7 mouse cellular contexts compared by ENCODE assay signal in the genomic region with DNA sequence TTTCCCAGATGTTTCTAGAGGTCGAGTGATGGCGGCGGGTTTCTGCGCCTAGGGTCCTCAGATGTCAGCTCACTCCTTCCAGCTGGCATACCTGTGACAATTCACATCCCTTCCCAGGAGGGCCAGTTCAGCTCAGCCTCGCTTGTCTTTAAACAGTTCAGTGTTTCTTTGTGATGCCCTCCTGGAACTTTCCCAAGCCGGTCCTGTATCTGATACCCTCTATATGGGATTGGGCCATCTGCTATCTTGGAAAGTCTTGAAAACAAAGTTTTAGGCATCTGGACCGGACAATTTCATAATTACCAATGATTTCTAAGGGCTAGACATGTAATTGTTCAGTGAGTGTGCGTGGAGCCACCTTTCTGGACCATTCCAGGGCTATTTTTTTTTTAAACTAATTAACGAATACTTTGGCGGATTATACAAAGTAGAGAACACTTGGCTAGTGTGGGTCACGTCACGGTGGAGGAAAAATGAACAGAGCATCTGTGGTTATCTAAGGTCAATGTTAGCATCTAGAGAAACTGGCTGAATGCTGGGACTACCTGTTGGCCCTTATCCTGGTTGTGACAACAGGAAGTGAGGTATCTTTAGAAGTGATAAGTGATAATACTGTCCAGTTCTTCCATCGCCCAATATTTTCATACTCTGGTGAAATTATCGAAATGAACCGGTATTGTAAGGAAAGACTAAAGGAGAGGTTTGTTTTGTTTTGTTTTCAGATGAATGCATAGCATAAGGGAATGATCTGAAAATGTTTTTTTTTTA. TPM values are rescaled to one million over a fixed set of nuclear protein-coding genes. Genes with fewer than 3 reads are reported as not detected.
DNase-seq lines count a peak whose midpoint lies in the region; ATAC-seq and TF ChIP-seq lines count a peak whose summit lies in the region.

No protein-coding gene starts in this region.

- H3K4me3 ChIP-seq in thymus, adult 2 months (ENCODE audit: control insufficient read depth, insufficient read depth, low read length): peak overlapping the region; percentile 95
- H3K4me3 ChIP-seq in forebrain, embryonic 14.5 days (ENCODE audit: low read depth, low read length): peak overlapping the region; percentile 84
- peak overlapping the region; percentile 92 for H3K4me3 ChIP-seq in liver, embryonic 12.5 days

- H3K9me3 ChIP-seq in forebrain, embryonic 14.5 days (replicated peaks; ENCODE audit: control insufficient read depth, low read length): no peaks in the 10 kb centered on the region
- H3K9me3 ChIP-seq in liver, embryonic 12.5 days (replicated peaks): no peaks in the 10 kb centered on the region

- no peak for DNase-seq in thymus, adult 2 months
- no peak for DNase-seq in thymus, postnatal 36 days
- DNase-seq in forebrain, embryonic 14.5 days (ENCODE audit: low spot score): peak; percentile 72
- DNase-seq in spleen, adult 12 weeks (ENCODE audit: low spot score): no peak
- no peak for DNase-seq in urinary bladder, postnatal 36 days (ENCODE audit: low spot score in 2 of 2)

- 42% methylated on average over 15 of the region's 15 CpGs for WGBS in thymus, adult 2 months
- WGBS in forebrain, embryonic 14.5 days: 19% methylated on average over 15 of the region's 15 CpGs
- 29% methylated on average over 15 of the region's 15 CpGs for WGBS in liver, embryonic 12.5 days (ENCODE audit: insufficient replicate concordance)

- peak overlapping the region; percentile 98 for H3K9ac ChIP-seq in forebrain, embryonic 14.5 days (ENCODE audit: low read length)
- peak overlapping the region; percentile 98 for H3K9ac ChIP-seq in liver, embryonic 12.5 days

- H3K27ac ChIP-seq in thymus, adult 2 months (ENCODE audit: control insufficient read depth, insufficient read depth, low read length): peak overlapping the region; percentile 45; the same call in 1 of the 2 replicates
- peak overlapping the region; percentile 100 for H3K27ac ChIP-seq in forebrain, embryonic 14.5 days (ENCODE audit: low read depth, low read length)
- peak overlapping the region; percentile 89 for H3K27ac ChIP-seq in liver, embryonic 12.5 days

- ATAC-seq in forebrain, embryonic 14.5 days: no peak; the same call in 1 of the 2 replicates
- peak; percentile 20; the same call in 1 of the 2 replicates for ATAC-seq in liver, embryonic 12.5 days
- ATAC-seq in erythroid progenitor cell, adult 5-6 weeks (replicated peaks; ENCODE audit: low FRiP score, poor library complexity, severe bottlenecking): no peak; the same call in 1 of the 2 replicates

- H3K4me1 ChIP-seq in thymus, adult 2 months (replicated peaks; ENCODE audit: control insufficient read depth, insufficient read depth, low read length): peaks cover 4% of the 10 kb centered on the region
- H3K4me1 ChIP-seq in forebrain, embryonic 14.5 days (ENCODE audit: control insufficient read depth, insufficient read depth, low read length): peaks cover 12% of the 10 kb centered on the region; the same call in 1 of the 2 replicates
- H3K4me1 ChIP-seq in liver, embryonic 12.5 days: peaks cover 34% of the 10 kb centered on the region

- peaks cover 17% of the 10 kb centered on the region for H3K36me3 ChIP-seq in thymus, adult 2 months (ENCODE audit: control insufficient read depth, insufficient read depth, low read length)
- H3K36me3 ChIP-seq in forebrain, embryonic 14.5 days (ENCODE audit: control insufficient read depth, insufficient read depth, low read length): peaks cover 16% of the 10 kb centered on the region
- H3K36me3 ChIP-seq in liver, embryonic 12.5 days: peaks cover 17% of the 10 kb centered on the region

- peak overlapping the region; percentile 80 for H3K4me2 ChIP-seq in forebrain, embryonic 14.5 days (ENCODE audit: low read length)
- H3K4me2 ChIP-seq in liver, embryonic 12.5 days: peak overlapping the region; percentile 76

- TF ChIP-seq POLR2A in thymus, adult 2 months (IDR thresholded peaks at IDR 0.05; ENCODE audit: control insufficient read depth, extremely low read depth, insufficient read depth, low read length, poor library complexity): no peak

- no peak for TF ChIP-seq CTCF in thymus, adult 2 months (IDR thresholded peaks at IDR 0.05; ENCODE audit: borderline replicate concordance, control insufficient read depth, extremely low read depth, insufficient read depth, low read length, poor library complexity)

- no peaks in the 10 kb centered on the region for H3K27me3 ChIP-seq in thymus, adult 2 months (ENCODE audit: control insufficient read depth, insufficient read depth, low read length)
- no peaks in the 10 kb centered on the region for H3K27me3 ChIP-seq in forebrain, embryonic 14.5 days (replicated peaks; ENCODE audit: control insufficient read depth, insufficient read depth, low read length)
- no peaks in the 10 kb centered on the region for H3K27me3 ChIP-seq in liver, embryonic 12.5 days (replicated peaks)

RNA-seq across cellular contexts. Expression of gene Smarce1, which starts 0.4 kb away (rescaled TPM):
- polyA plus RNA-seq in thymus, adult 2 months (2012; rRNA removed): 37.0 and 43.5 TPM in 2 replicates
- polyA plus RNA-seq in forebrain, embryonic 14.5 days (2014; fragmentation: Nextera tagmentation; extraction: Ambion mirVana): 214 and 218 TPM in 2 replicates
- polyA plus RNA-seq in liver, embryonic 12.5 days (2016; fragmentation: Nextera tagmentation; extraction: Ambion mirVana): 114 and 115 TPM in 2 replicates
- total RNA-seq in erythroid progenitor cell, adult 5-6 weeks (2015; ENCODE audit: low replicate concordance): 70.0 and 96.9 TPM in 2 replicates
- total RNA-seq in erythroid progenitor cell, adult 5-6 weeks (2017; ENCODE audit: low replicate concordance): 122 and 232 TPM in 2 replicates

RNA-seq across cellular contexts. Expression of gene Krt222, which starts 12.7 kb away (rescaled TPM):
- 0.23 and 0.40 TPM in 2 replicates for polyA plus RNA-seq in thymus, adult 2 months (2012; rRNA removed)
- 1.9 and 2.5 TPM in 2 replicates for polyA plus RNA-seq in forebrain, embryonic 14.5 days (2014; fragmentation: Nextera tagmentation; extraction: Ambion mirVana)
- 0.04 and 0.08 TPM in 2 replicates for polyA plus RNA-seq in liver, embryonic 12.5 days (2016; fragmentation: Nextera tagmentation; extraction: Ambion mirVana)
- not detected in 2 replicates for total RNA-seq in erythroid progenitor cell, adult 5-6 weeks (2015; ENCODE audit: low replicate concordance)
- not detected in 2 replicates for total RNA-seq in erythroid progenitor cell, adult 5-6 weeks (2017; ENCODE audit: low replicate concordance)

RNA-seq across cellular contexts. Expression of gene Krt24, which starts 53.8 kb away (rescaled TPM):
- polyA plus RNA-seq in thymus, adult 2 months (2012; rRNA removed): 0.10 and 0.12 TPM in 2 replicates
- polyA plus RNA-seq in forebrain, embryonic 14.5 days (2014; fragmentation: Nextera tagmentation; extraction: Ambion mirVana): not detected in 2 replicates
- not detected in 2 replicates for polyA plus RNA-seq in liver, embryonic 12.5 days (2016; fragmentation: Nextera tagmentation; extraction: Ambion mirVana)
- total RNA-seq in erythroid progenitor cell, adult 5-6 weeks (2015; ENCODE audit: low replicate concordance): not detected in 2 replicates
- not detected in 2 replicates for total RNA-seq in erythroid progenitor cell, adult 5-6 weeks (2017; ENCODE audit: low replicate concordance)

Comparison
In these comparisons a context has a peak if more than half of its experiments do, and no peak if none do; other contexts are left out.
1. H3K27ac ChIP-seq: peak in every context shown above with its lines; median percentile 100 in forebrain, embryonic 14.5 days; 89 in liver, embryonic 12.5 days; 45 in thymus, adult 2 months.